Mouse (Mus musculus) layer of hippocampus, adult 9-11 months (tissue): ENCODE data around the gene Ctf1.

Source experiments
- DNase-seq: peaks from one replicate; pipeline ENCODE4 v3.0.0; 2022

Ctf1 gene

DNA sequence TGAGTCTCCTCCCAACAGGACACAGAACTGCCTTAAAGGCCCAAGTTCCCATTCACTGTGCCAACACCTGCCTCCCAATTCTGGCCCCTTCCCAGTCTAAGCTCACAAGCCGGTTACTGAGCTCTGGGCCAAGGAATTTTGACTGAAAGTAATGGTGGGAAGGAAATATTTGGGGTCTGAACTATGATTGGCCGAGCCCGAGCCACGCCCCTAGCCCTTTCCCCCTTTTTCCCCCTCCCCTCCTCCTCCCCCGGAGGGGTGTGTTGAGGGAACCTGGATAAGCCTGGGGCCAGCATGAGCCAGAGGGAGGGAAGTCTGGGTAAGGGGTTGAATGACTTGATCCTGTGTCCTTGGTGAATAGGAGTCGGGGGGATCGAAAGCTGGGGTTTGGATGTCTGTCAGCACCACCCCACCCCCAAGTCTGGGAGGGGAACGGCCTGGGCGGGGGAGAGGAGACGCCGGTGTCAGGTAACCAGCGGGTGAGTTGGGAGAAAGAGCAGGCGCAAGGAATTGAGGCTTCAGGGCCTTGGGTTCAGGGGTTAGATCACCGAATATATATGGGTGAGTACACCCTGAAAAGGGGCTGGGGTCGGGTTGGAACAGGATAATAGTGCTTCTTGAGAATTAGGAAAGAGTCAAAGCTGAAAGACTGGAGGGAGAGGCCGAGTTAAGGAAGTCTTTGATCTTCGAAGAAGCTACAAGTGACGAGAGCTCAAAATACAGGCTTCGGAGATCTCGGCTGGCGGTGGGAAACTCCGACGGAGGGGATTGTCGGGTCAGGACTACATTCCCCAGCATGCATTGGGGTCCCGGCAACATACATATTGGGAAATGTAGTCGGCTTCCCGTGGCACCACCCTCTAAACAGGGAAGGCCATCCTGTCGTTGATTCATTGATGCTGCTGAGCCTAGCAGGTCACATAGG is at the start of gene Ctf1:
Gene Ctf1 (plus strand): TSS at position 276 of the 925 bp plus-strand sequence.
- peak; percentile 73 for DNase-seq

DNA sequence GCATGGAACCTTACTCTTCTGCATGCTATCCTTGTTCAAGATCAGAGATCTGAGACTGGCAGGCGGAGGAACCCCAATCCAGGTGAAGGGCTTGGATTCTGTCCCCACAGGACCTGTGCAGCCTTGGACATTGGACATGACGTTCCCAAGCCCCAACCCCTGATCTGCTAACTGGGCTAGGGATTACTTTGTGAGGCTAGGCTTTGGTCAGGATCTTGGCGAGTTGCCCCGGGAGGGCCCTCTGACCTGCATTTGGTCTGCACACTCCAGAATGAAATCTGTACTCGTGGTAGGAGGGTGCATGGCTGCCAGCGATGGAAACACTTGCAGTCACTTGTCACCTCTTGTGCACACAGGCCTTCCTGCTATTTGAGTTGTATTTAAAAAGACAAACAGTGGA is 49.6 kb upstream of the Ctf1 start:
- no peak for DNase-seq

DNA sequence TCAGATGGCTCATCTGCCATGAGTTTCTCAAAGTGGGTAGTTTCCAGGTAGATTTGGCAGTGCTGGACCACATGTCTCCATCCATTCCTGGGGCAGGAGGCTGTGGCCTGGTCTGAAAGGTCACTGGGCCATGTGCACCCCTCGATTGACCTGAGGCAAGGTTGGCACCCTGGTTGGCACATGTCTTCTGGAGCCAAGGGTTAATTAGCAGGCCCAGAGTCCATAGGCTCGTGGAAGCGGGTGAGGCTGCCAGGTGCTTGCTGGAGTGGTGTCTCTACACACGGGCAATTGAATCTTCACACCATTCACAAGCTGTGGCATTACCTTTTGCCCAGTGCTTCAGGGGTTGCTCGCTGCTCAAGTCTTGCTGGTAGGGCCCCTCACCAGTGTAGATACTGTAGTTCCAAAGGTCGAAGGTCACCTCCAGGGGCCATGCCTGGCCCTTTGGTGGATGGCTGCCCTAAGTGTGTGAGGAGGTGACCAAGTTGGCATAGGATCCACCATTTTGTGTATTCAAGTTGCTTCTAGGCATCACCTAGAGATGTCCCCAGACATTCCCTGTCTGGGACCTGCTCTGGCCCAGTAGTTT is 46.4 kb upstream of the Ctf1 start:
- DNase-seq, result no peak

DNA sequence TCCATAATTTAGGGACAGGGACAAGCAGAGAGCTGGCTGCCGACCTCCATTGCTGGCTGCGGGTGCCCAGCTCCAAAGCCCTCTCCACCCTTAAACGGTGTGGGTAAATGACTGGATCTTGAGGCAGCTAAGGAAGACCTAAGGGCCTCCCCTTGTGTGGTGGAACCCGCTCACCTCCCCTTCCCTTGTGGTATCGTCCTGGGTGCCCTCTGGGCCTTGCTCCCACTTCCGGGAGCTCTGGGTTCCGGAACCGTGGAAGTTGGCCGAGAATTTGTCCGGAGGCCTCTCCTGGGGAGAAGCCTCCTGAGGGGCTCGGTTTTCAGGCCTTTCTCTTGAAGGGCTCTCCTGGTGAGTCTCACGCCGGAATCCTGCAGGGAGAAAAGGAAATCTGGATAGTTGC is 45.9 kb upstream of the Ctf1 start:
- DNase-seq, result no peak

DNA sequence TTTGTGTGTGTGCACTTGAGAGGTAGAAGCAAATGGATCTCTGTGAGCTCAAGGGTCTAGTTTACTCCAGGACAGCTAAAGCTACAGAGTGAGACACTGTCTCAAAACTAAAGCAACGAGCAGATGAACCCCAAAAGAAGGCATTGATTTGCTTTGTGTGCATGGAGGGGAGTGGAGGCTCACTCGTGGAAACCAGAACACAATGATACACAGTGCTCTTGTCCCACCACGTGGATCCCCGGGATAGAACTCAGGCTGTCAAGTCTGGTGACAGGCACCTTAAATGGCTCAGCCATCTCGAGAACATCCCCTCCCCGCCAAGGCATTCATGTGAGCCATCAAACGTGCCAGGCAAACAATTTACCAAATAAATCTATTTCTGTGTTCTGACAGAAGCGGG is 45.4 kb upstream of the Ctf1 start:
- DNase-seq, result peak; percentile 32

DNA sequence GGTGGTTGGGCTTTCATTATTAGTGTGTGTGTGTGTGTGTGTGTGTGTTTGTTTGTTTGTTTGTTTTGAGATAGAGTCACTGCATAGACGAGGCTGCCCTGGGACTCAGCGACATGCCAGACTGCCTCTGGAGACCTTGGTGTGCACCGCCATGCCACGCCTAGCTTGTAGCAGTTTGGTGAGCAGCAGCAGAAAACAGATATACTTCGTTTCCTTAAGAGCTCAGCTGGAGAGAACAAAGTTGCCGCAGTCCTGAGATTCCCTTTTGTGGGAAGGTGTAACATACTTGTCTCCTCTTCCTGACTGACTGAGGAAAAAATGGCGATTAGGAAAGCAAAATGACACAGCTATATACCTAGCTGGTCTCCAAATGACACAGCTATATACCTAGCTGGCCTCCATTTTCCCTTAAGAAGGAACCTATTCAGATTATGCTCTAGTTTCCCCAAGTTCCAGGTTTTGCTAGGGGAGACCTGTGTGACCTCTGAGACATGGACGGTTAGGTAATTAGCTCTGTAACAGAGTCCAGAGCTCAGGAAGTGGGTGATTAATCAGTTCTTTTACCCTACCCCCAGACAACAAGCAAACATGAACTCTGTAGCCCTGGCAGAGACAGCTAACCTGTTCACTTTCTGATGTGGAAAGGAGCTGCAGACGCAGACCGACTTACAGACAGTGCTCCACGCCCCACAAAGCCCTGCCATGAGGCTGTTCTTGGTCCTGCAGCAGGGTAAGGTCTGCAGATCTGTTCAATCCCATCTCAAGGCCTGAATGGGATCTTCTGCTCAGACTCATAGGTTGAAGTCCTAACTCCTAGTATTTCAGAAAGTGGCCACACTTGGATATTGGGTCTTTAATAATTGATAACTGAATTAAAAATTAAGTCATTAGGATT is 40.4 kb upstream of the Ctf1 start:
- no peak for DNase-seq

DNA sequence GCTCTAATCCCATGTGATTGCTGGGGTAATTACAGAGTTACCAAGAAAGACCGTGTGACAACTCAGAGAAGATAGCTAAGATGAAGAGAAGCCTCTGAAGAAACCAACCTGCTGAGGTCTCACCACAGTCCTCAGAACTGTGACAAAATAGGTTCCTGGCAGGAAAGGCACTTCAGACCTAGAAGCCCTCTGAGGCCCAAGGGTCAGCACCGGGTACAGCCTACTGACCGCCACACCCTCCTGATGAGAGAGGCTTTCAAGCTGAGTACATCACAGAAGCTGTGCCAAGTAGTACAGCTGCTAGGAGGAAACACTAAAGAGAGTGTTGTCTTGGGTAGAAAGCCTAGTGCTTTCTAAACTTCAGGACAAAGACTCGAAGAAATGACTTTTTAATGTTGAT is 39.8 kb upstream of the Ctf1 start:
- DNase-seq, result no peak

DNA sequence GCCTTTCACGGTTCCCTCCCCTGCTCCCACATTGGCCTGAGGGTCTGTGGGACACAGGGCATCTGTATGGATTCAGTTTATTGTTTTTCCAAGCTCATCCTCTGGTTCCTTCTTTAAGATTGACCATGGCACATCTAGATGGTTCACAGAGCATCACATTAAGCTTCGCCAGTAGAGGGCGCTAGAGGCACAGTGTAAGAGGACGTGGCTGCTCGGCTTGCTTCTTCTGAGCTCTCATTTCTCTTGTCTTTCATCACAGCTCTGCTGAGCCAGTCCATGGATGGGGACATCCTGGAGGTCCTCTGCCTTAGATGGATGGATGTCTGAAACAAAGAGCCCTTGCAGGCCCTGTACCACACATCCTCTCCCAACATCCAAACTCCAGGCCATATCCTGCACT is 37.6 kb upstream of the Ctf1 start:
- peak; percentile 86 for DNase-seq

DNA sequence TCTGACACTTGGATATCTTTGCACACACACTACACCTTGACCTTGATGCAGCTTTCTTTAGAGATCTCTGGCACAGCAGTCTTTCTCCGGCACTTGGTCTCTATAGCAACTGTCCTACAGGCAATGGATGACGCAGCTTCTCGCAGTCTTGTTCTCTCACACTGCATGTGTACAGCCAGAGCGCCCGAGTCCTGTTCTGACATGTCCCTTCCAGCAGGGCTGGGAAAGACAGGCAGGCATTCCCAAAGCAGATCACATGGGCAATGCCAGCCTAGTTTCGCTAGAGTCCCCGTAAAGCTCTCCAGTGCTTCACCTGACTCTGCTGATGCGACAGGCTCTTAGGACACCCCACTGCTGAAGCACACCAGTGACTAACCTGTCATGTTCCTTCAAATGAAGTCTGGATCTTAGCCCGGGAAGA is 37.1 kb upstream of the Ctf1 start:
- peak; percentile 26 for DNase-seq

DNA sequence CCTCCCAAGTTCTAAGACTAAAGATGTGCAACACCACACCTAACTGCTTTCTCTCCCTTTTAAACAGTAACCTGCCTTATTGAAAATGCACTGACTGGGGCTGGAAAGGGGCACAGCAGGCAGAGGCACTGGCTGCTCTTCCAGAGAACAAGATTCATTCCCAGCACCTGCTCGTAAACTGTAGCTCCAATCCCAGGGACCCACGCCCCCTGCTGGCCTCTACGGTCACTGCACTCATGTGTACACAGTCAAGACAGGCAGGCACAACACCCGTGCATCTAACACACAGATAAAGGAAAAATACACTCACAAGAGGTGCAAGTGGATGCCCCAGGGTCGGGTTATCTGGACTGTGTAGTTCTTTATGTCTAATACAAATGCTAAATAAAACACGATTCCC is 35.5 kb upstream of the Ctf1 start:
- no peak for DNase-seq

DNA sequence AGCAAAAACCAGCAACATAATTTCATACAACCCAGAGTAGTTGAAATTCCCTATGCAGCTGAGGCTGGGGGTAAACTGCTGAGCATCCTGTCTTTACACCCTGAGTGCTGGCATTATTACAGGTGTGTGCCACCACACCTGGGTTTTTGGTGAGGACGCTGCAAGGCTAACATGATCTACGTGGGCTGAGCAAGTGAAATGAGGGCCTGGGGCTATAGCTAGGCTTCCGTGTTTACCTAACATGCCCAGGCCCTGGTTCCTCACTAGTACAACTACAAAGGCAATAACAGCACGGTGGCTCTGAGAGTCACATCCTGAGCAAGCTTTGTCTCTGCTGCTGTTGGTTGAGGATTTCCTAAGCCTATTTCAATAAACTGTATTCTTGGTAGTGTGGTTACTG is 34.9 kb upstream of the Ctf1 start:
- no peak for DNase-seq

DNA sequence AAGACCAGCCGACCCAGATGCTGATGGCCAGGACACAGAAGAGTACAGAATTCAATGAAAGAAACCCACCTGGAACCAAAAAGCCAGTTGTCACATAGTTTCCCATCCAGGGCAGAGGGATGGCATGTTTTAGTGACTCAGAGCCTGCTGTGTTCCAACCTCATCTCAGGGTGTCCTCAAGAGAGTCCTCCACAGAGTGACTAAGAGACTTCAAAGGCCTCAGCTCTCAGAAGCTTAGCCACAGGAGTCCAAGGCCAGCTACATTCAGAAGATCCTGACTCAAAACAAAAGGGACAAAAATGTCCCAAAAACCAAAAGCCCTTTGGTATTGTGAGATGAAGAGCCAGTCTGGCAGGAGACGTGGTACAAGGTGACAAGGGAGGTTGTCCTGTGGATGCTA is 33.7 kb upstream of the Ctf1 start:
- no peak for DNase-seq

DNA sequence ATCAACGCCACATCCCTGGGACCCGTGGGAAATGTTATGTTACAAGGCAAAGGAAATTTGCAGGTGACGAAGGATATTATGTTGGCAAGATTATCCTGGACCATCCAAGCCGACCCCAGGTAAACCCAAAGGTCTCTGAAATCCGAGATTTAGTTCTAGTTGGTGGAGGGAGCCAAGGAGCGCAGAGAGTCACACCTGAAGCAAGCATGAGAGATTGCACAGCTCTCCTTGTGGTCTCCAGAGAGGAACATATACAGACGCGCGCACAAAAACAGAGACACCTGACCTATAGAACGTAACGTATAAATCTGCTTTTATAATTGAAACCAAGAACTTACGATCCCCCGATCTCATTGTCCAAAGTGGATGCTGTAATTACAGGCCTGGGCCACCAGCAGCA is 32.0 kb upstream of the Ctf1 start:
- DNase-seq, result no peak

DNA sequence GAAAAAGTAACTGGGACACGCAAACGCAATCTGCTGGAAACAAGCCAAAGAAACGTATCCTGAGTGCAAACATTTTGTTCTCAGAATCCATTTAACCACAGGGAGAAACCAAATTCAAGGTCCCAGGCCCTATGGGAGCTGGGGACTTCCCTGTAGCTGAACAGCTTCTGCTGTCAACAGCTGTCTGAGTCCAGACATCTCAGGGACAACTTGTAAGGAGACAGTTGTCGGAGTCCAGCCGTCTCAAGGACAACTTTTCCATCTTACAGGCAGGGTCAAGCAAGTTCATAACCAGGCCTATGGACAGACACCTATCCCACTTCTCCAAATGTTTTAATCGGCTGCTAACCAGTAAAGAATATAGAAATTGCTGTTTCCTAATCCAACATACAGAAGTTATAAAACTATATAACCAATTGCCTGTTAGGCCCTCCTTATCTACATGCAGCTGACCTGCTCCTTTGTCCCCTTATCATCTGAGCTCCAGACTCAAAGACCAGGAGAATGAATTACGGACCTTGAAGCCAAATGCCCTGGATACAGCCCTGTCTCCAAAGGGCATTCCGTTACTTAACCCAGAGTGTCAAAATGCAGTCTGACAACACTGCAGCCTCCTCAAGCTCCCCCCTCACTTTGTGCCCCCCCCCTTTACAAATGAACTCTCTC is 30.5 kb upstream of the Ctf1 start:
- DNase-seq, result no peak

DNA sequence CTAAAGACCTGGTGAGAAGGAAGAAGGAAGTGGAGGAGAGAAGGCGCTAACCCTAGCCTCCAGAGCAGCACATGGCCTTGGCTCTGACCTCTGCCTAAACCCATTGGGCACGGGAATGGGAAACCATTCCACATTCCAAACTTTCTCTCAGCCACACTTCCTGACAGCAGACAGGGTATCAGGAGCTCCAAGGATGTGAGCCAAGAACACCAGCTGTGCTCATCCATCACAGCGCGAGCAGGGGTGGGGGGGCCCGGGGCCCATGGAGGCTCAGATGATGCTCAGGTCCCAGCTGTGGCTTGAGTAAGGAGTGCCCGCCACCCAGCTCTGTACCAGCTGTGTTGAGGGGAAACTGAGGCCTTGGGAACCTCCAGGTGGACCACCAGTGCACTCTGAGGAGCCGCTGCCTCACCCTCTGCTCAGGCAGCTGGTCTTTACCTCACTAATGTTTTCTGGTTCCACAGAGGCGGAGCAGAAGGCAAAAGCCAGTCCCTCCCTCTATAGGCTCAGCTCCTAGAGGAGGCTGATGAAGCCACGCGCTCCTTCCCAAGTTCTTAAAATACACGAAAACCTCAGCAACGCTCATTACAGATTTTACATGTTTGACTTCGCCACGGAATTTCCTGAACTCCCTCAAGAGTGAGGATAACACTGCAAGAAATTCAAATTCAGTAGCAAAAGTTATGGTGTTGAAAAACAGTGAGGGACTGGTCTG is 27.1 kb upstream of the Ctf1 start:
- no peak for DNase-seq

DNA sequence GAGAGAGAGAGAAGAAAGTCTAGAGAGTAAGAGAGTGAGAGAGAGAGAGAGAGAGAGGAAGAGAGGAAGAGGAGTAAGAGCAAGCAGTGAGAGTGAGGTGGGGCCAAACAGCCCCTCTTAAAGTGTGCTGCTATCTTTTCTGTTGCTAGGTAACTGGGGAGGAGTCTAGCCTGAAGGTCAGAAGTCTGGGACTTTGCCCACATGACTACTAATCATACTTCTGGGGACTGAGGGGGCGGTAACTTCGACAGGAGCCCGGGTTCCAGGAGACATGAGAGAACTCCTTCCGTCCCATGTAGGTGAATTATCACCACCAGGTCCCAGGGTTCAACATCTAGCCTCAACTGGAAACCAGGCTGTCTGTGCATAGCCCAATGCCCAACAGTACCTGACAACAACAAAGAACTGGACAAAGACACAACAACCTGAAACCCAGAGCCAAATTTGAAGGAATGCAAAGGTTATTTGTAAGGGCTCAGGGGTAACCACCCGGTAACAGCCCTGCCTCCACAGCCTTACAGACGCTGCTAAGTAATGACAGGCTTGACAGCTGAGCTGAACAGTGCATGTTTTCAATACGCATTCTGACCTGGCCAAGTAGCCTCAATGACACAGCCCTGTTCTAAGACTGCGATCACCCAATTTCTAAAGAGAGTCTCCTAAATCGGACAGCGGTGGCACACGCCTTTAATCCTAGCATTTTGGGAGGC is 25.6 kb upstream of the Ctf1 start:
- no peak for DNase-seq

DNA sequence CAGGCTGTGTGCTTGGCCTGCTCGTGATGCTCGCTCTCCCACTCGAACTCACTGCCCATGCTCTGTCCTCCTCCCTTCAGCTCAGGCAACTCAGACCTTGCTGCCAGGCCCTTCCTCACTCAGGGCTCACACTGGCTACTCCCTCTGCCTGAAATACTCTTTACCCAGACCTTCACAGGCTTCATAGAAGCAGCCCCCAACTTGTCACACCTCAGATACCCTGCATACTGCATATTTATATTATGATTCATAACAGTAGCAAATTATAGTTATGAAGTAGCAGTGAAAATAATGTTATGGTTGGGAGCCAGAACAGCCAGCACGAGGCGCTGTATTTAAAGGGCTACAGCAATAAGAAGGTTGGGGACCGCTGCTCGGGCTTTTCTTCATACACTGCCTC is 23.6 kb upstream of the Ctf1 start:
- no peak for DNase-seq

DNA sequence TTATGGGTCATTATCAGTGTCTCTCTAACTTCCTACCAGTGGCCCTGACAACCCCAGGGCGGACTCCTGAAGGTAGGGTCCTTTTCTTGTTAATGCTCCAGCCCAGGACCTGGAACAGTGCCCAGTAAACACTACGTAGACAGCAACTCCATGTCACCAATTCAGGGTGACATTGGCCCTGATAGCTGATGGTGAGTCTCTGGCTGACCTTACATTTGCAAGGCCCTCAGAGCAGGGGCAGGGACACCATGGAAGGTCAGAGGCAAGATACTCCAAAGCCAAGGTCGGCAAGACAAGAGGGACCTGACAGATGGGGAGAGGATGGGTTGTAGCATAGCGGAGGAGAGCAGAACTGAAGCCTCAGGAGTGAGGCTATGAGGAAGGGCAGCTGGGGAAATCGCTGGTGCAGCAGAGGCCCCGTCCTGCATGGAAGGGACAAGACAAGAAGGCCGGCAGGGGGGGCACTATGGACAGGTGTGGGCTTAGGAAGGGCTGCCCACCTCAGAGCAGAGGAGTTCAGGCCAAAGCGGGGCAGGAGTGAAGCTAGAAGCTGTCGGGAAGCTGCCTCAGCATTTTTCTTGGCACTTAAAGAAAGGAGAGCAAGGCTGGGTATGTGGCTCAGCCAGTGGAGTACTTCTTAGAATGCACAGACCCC is 22.8 kb upstream of the Ctf1 start:
- no peak for DNase-seq

DNA sequence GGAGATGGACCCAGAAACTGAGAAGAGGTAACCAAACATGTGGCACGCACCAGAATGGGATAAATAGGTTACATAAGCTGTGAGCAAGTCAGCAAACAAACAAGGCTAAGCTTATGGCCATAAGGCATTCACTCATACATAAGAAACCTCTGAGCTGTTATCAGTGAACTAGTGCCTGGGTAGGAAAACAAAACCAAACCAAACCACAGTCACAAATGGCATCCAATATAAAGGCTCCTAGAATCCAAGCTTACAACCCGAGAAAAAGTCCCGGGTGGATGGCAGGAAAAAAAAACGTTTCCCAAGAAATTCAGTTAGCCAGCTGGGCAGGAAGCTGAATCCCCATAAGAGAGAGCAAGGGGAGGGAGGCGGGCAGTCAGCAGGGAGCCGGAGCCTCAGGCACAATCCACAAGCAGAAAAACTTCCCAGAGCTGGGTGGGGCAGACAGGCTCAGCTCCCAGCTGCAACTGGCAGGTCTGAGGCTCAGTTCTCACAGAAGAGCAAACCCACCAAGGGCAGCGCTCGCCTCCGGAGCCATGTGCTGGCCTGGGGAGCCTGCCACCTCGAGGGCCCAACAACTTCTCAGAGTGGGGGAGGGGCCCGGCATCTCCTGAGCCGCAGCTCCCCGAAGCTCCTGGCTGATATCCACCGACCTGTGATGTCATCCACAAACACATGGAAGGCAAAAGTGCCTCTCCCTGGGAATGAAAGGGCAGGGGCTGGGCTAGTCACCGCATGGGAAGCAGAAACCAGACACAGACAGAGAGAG is 21.1 kb upstream of the Ctf1 start:
- no peak for DNase-seq

DNA sequence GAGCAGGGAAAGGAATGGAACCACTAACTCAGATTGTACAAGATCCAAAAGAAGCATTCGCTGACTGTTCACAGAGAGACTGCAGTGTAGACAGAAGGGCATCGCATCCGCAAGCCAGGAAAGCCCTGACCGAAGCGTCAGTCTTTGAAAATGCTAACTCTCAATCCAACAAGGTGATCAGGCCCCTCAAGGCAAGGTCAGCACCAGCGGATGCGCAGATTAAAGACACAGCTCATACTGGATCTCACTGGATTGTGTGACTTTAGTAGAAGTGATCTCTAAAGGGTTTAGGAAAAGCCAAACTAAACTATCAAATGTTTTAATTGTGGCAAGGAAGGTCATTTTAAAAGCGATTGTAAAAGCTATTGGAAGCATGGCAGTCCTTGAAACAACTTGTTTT is 19.2 kb upstream of the Ctf1 start:
- DNase-seq, result no peak
